Mouse (Mus musculus) heart, postnatal 36 days (tissue): ENCODE measurements around the gene Gm498. TPM values are rescaled to one million over a fixed set of nuclear protein-coding genes. Genes with fewer than 3 reads are reported as not detected.

ENCODE experiments used
- DNase-seq, 2 experiments: peaks; one replicate each; pipeline ENCODE4 v3.0.0; 2021 to 2022
- intact Hi-C: fragments of 180-260 bp; cut with DNase I; formaldehyde crosslinking; loops from one replicate; pipeline ENCODE4 v1.15.1; 2025
- microRNA-seq, 2 experiments: library from miRNA; unstranded; fragments of <30 nt; microRNA quantifications; one replicate each; pipeline ENCODE4 v1.2.0; 2021; ENCODE audit warnings: borderline number of aligned reads in 2 of 2
- total RNA-seq, 2 experiments: library from RNA; stranded (reverse); gene quantifications; 2 replicates each; pipeline ENCODE4 v1.2.3; 2021

Gene Gm498
- total RNA-seq, 2 experiments from 2014 or later: not detected

DNA sequence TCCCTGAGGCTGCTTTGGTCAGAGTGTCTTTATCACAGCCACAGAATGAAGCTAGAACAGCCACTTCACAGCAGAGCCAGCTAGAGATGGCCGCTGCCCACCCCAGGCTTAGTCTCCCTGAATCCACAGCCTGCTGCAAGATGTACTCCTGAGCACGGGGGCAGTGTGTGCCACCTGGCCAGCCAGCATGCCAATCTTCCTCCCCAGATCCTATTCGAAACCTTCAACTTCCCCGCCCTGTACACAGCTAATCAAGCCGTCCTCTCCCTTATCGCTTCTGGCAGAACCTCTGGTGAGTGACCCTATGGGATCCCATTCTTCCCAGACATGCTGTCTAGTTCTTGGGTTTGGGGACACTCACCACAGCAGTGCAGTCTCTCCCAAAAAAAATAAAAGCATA, 17.1 kb downstream of the Gm498 start:
- intact Hi-C loops: no loop called here
- DNase-seq: no peak

GRCm38 (mm10) chr7:143891146-143891545, 24.5 kb downstream of the Gm498 start:
- intact Hi-C loops: no loop called here
- DNase-seq: no peak

- intact Hi-C loops: no loop called here
- DNase-seq: no peak
These were observed 25.7 kb downstream of the Gm498 start for GRCm38 (mm10) chr7:143892361-143892760.

DNA sequence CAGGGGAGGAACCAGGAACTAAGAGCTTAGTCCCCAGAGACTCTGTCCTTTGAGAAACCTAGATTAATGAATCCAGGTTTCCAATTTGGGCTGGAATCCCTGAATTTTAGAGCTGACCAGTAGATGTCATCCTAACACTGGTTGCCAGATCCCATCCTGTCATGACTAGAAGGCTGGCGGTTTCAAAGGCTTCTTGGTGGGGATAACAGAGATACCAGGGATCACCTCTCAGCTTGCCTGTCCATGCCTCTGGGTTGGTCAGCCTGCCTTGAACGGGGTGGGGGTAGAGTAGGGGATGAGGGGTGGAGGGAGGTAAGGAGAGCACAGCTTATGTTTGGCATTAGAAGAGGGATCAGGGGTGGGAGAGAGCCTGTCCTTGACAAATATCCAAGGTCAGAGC, 34.0 kb downstream of the Gm498 start:
- no peak for DNase-seq
- intact Hi-C loops: loop anchor here (10.0 kb wide), 1 partner anchor 164 kb away; no protein-coding TSS in a partner anchor

DNA sequence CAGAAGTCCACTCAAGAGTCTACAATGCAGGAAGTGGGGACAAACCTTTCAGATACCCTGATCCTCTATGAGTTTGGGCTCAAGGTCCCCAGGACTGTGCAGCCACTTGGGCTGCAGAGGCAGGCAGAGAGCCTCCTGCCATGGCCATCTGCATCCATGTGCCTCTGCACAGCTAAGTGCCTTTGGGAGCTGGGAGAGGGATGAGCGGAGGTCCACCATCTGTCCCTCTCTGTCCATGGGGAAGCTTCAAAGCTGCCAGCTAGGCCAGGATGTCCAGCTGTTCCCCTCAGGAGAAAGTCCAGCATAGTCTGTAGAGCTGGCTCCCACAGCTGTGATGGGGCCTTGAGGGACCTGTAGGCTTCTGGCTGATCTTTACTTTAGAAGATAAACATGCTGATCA, 38.5 kb downstream of the Gm498 start:
- no peak for DNase-seq
- intact Hi-C loops: loop anchor here (10.0 kb wide), 1 partner anchor 160 kb away; no protein-coding TSS in a partner anchor

DNA sequence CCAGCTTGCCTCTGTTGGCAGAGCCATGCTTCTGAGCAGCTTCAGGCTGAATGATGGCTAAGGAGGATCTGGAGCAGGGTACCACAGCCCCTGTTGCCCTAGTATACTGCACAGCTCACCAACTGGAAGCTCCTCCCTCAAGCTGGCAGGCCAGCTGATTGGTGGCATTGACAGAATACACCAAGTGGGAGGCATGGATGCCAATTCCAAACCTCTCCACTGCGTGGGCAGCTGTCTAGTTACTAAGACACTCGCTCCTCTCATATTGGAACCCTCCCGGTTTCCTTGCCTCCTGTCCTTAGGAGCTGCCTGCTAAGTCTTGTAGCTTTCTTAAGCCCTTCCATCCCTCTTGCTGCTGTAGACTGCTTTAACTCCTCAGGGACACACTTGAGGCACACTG, 39.0 kb downstream of the Gm498 start:
- intact Hi-C loops: loop anchor here (10.0 kb wide), 1 partner anchor 159 kb away; no protein-coding TSS in a partner anchor
- no peak for DNase-seq

DNA sequence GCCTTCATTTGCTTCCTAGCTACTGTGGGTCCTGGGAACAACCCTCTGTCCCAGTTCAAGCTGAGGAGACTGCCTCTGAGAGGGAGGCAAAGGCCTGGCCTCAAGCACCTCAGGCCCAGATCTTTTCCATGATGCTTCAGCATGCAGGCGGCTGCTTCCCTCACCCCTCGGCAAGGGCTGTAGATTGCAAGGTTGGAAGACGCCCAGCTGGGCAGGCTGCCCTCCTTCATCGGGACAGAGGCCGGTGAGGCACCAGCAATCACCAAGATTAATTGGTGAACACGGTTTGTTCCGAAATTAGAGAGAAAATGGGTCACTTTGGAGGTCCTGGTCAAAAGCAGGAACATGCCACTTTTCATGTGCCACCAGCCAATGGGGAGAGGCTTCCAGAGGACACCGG, 47.0 kb downstream of the Gm498 start:
- intact Hi-C loops: no loop called here
- DNase-seq: no peak

- intact Hi-C loops: no loop called here
- no peak for DNase-seq
These were observed 52.5 kb downstream of the Gm498 start for GRCm38 (mm10) chr7:143919031-143919679.

- no peak for DNase-seq
- intact Hi-C loops: no loop called here
These were observed 63.3 kb downstream of the Gm498 start for GRCm38 (mm10) chr7:143929899-143930298.

- intact Hi-C loops: no loop called here
- no peak for DNase-seq
These were observed 72.0 kb downstream of the Gm498 start for GRCm38 (mm10) chr7:143938647-143939046.

DNA sequence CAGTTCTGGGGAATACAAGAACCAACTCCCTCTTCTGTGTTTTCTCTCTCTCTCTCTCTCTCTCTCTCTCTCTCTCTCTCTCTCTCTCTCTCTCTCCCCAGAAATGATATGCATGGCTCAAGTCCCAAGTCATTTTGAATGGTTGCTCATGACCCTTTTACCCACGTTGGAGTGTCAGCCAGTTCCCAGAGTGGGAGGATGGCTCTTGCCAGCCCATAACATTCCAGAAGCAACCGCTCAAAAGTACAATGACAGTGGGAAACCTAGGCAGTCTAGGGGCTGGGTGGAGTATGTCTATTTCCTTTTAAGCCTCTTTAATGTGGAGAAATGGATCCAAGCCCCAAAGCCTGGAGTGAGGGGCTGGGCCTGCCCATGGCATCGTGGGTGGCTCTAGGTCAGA, 72.8 kb downstream of the Gm498 start:
- DNase-seq: no peak
- intact Hi-C loops: no loop called here

DNA sequence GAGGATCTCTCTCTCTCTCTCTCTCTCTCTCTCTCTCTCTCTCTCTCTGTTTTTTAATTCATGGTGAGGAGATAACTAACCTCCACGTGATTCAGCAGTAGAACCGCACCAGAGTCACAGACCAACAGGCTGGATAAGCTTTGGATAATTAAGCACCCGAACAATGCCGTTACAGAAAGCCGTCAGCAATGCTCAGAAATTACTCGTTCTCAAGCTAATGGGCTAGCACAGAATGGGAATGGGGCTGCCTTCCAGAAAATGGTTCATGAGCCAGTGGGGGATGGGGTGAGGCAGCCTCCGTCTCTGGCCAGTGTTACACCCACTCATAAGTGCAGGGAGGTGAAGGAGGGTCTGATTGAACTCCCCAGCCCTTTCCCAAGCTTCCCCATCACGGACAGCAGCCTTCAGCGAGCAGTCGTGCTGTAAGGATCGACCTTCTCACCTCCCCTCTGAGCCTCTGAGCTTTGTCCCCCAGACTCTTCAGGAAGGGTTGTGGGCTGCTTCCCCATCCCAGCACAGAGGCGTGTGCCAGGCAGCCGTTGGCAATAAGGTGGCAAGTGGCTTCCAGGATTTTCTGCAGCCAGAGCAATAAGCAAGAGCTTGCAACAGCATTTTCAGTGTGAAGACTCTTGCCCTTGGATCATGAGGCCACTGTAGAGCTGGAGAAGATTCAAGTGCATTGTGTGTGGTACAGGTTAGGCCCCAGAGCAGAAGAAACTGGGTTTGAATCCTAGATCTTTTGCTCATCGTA, 76.5 kb downstream of the Gm498 start:
- intact Hi-C loops: no loop called here
- DNase-seq: no peak

DNA sequence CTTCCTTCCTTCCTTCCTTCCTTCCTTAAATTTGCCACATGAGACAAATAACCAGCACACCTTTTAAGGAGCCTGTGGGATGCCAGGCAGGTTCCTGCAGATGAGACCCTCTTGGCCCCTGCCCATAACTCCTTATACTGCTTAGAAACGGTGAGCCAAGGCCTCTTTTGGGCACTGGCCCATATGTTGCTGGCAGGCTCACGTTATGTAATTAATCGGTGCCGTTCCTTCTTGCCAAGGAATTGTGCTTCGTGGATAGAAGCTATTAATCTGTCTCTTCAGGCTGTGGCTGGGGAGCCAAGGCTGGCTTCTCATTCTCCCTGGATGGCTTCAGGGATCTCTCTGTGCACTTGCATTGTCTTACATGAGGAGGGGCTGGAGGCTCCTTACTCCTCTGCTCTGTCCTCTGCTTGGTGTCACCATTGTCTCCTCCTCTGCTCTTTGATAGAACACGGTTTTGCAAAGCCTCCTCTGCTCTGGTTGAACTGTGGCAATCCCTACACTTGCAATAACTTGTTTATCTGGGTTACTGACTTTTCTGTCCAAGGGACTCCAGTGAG, 77.9 kb downstream of the Gm498 start:
- intact Hi-C loops: no loop called here
- no peak for DNase-seq

Small RNAs within 50 kb of the gene (microRNA-seq; reads per million reads assigned to microRNA genes)
- 0 reads per million in 2 experiments for gene Mir6404

Other genes with a start within 250 kb of the Gm498 start
- gene Tnfrsf26, start 238.1 kb upstream of the Gm498 start, total RNA-seq: under 1 TPM; 0.44 to 0.81 TPM
- 1 to 10 TPM; 1.5 to 2.3 TPM for gene Tnfrsf22, start 217.2 kb upstream of the Gm498 start, total RNA-seq
- gene Tnfrsf23, start 181.0 kb upstream of the Gm498 start, total RNA-seq: 1 to 10 TPM; 1.4 to 2.0 TPM
- 10 to 100 TPM; 19.6 to 26.1 TPM for gene Osbpl5, start 109.9 kb upstream of the Gm498 start, total RNA-seq
- gene Mrgprg, start 99.8 kb upstream of the Gm498 start, total RNA-seq: not detected
- gene Mrgpre, start 82.3 kb upstream of the Gm498 start, total RNA-seq: 1 to 10 TPM; 1.2 to 1.4 TPM
- gene Nadsyn1, start 44.0 kb upstream of the Gm498 start, total RNA-seq: 1 to 10 TPM; 4.2 to 4.4 TPM
- 1 to 10 TPM; 5.6 to 6.2 TPM for gene Dhcr7, start 43.7 kb upstream of the Gm498 start, total RNA-seq
- under 1 TPM; 0.22 to 0.49 TPM for gene Shank2, start 135.1 kb downstream of the Gm498 start, total RNA-seq